Mouse (Mus musculus): ENCODE measurements around the gene Nol4l. TPM values are rescaled to one million over a fixed set of nuclear protein-coding genes. Genes with fewer than 3 reads are reported as not detected.
A peak's percentile ranks its signal among the peaks of the same experiment; 100 is the strongest.
"Not testable (repeated sequence)": the region's sequence is repeated elsewhere in the genome, so short reads cannot be mapped to it uniquely, and the experiment has no call there.

The Nol4l gene
- polyA plus RNA-seq, 1 experiment = 24.3 TPM

DNA sequence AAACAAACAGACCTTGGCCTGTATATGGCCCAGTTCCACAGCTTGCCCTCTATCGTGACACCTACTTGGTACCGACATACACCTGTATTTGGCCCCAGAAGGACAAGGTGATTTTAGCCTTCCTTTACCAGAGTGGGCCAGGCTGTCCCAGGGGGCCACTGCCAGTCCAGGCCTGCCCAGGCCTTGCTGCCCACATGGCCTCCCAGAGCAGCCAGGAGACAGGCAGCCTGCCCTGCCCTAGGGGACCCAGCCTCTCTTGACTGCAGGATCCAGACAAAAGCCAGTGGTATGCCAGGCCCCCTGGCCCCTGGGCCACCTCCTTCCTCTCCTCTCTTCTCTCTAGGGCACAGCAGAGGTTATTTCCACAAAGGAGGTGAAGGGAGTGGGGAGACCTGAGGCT, 21.8 kb downstream of the Nol4l start:
- DNase-seq = no peak
- TF ChIP-seq POLR2A (IDR thresholded peaks at IDR 0.05; ENCODE audit: borderline replicate concordance, insufficient read depth, low read length) = no peak
- no peak for TF ChIP-seq CTCF (IDR thresholded peaks at IDR 0.05; ENCODE audit: borderline replicate concordance, insufficient read depth, low read depth, low read length)
- no peaks in the 10 kb centered on the region for H3K27me3 ChIP-seq (ENCODE audit: control insufficient read depth, insufficient read depth, low read length)
- WGBS = 78% methylated on average over 2 of the region's 2 CpGs
- no peak overlapping the region for H3K4me3 ChIP-seq (replicated peaks; ENCODE audit: insufficient read depth, low read depth, low read length)
- H3K27ac ChIP-seq (ENCODE audit: insufficient read depth, low read length) = no peak overlapping the region
- H3K4me1 ChIP-seq (ENCODE audit: control insufficient read depth, insufficient read depth, low read length) = peaks cover 54% of the 10 kb centered on the region

DNA sequence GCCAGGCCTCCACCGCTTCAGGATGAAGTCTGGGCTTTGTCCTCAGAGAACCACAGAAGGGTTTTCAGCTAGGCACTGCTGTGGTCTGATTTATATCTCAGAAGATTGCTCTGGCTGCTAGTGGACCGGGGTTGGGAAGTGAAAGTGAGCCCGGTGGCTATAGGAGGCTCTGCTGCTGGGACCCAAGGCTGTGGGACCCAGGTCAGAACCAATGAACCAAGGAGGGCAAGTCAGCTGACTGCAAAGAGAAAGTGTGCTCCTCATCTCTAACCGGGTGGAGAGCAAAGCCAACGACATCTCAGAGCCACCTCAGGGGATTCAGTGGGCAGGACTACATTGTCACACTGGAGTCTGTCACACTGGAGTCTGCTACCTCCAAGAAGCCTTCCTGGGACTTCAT, 23.4 kb downstream of the Nol4l start:
- Histone ChIP-seq H3K27ac (ENCODE audit: insufficient read depth, low read length) (no peak overlapping the region), H3K4me1 (ENCODE audit: control insufficient read depth, insufficient read depth, low read length) (peaks cover 39% of the 10 kb centered on the region), H3K27me3 (ENCODE audit: control insufficient read depth, insufficient read depth, low read length) (no peaks in the 10 kb centered on the region), H3K4me3 (replicated peaks; ENCODE audit: insufficient read depth, low read depth, low read length) (no peak overlapping the region)
- WGBS = 90% methylated on average over 5 of the region's 5 CpGs
- no peak for TF ChIP-seq CTCF (IDR thresholded peaks at IDR 0.05; ENCODE audit: borderline replicate concordance, insufficient read depth, low read depth, low read length)
- no peak for TF ChIP-seq POLR2A (IDR thresholded peaks at IDR 0.05; ENCODE audit: borderline replicate concordance, insufficient read depth, low read length)
- no peak for DNase-seq

DNA sequence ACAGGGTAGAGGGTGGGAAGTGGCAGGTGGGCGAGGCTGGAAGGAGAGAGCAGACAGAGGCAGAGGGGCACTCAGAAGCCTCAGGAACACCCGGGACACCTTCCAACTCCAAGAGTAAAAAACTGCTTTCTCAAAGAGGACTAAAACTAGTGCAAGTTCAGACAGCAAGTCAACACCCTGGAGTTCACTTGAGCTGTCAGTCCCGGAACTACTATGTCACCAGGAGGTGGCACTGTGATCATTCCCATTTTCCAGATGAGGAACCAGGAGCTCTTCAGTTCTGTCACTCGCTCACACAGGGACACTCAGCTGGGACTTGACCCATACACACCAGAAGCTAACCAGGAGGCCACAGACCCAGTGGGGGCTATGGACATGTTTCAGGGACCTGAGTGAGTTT, 30.6 kb downstream of the Nol4l start:
- peaks cover 29% of the 10 kb centered on the region for H3K4me1 ChIP-seq (ENCODE audit: control insufficient read depth, insufficient read depth, low read length)
- H3K27me3 ChIP-seq (ENCODE audit: control insufficient read depth, insufficient read depth, low read length) = no peaks in the 10 kb centered on the region
- TF ChIP-seq CTCF (IDR thresholded peaks at IDR 0.05; ENCODE audit: borderline replicate concordance, insufficient read depth, low read depth, low read length) (peak; percentile 63; the same call in 1 of the 2 replicates), POLR2A (IDR thresholded peaks at IDR 0.05; ENCODE audit: borderline replicate concordance, insufficient read depth, low read length) (no peak)
- no peak overlapping the region for H3K4me3 ChIP-seq (replicated peaks; ENCODE audit: insufficient read depth, low read depth, low read length)
- 51% methylated on average over 4 of the region's 4 CpGs for WGBS
- no peak overlapping the region for H3K27ac ChIP-seq (ENCODE audit: insufficient read depth, low read length)
- peak; percentile 55 for DNase-seq

DNA sequence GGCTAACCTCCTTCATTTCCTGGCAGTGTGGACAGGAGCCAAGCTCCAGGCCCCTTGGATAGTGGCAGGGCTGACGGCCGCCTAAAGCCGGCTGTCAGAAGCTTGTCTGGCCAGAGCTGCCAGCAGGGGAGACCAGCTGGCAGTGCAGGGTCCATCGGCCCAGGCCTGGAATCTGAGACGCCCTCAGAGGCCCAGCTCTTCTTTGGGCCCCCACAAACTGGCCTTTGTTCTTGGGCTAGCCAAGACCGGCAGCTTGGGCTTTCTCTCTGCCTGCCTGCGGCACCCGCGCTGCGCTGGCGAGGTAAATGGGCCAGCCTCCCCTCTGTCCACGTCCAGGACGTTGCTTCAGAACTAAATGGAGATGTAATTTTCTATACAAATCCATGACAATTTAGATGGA, 32.9 kb downstream of the Nol4l start:
- no peak overlapping the region for H3K4me3 ChIP-seq (replicated peaks; ENCODE audit: insufficient read depth, low read depth, low read length)
- DNase-seq = peak; percentile 74 to 81
- H3K27me3 ChIP-seq (ENCODE audit: control insufficient read depth, insufficient read depth, low read length) = no peaks in the 10 kb centered on the region
- H3K27ac ChIP-seq (ENCODE audit: insufficient read depth, low read length) = peak overlapping the region; percentile 53
- TF ChIP-seq CTCF (IDR thresholded peaks at IDR 0.05; ENCODE audit: borderline replicate concordance, insufficient read depth, low read depth, low read length) (no peak), POLR2A (IDR thresholded peaks at IDR 0.05; ENCODE audit: borderline replicate concordance, insufficient read depth, low read length) (no peak)
- peaks cover 39% of the 10 kb centered on the region for H3K4me1 ChIP-seq (ENCODE audit: control insufficient read depth, insufficient read depth, low read length)
- WGBS = 4% methylated on average over 13 of the region's 13 CpGs

DNA sequence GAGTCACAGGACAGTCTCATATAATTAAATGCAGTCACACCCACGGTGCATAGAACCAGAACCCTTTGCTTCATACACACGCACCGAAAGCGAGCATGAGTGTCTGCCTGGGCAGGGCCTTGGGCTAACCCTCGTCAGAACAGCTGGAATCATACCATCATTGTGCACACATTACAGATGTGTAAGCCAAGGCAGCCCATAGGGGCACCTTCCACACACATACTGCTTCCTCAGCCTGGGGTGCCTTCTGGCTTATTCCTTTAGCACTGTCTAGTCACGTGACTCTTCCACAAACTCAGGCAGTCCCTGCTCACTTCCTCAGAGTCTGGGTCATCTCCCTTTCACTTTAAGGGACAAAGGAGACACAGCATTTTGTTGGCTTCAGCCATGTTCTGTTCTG, 33.5 kb downstream of the Nol4l start:
- DNase-seq = no peak
- H3K4me1 ChIP-seq (ENCODE audit: control insufficient read depth, insufficient read depth, low read length) = peaks cover 39% of the 10 kb centered on the region
- 70% methylated on average over 6 of the region's 6 CpGs for WGBS
- TF ChIP-seq POLR2A (IDR thresholded peaks at IDR 0.05; ENCODE audit: borderline replicate concordance, insufficient read depth, low read length) (no peak), CTCF (IDR thresholded peaks at IDR 0.05; ENCODE audit: borderline replicate concordance, insufficient read depth, low read depth, low read length) (no peak)
- H3K4me3 ChIP-seq (replicated peaks; ENCODE audit: insufficient read depth, low read depth, low read length) = no peak overlapping the region
- no peaks in the 10 kb centered on the region for H3K27me3 ChIP-seq (ENCODE audit: control insufficient read depth, insufficient read depth, low read length)
- H3K27ac ChIP-seq (ENCODE audit: insufficient read depth, low read length) = peak overlapping the region; percentile 53

DNA sequence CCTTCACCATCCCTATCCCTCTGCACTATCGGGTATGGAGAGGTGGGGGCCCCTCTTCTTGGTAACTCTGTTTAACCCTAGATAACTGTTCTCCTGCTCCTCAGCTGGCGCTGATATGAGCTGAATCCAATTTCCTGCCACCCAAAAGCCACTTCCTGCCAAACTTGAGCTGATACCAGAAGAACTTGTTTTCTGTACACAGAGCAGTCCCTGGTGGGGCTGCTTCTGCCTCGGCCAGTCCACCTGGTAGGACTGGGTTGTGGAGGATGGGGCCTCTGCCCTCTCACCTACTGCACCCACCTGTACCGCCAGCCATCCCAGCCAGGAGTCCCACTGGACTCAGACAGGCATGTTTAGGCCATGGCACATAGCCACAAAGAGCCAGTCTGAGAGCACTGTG, 34.0 kb downstream of the Nol4l start:
- Histone ChIP-seq H3K27ac (ENCODE audit: insufficient read depth, low read length) (no peak overlapping the region; the same call in 1 of the 2 replicates), H3K4me1 (ENCODE audit: control insufficient read depth, insufficient read depth, low read length) (peaks cover 39% of the 10 kb centered on the region), H3K4me3 (replicated peaks; ENCODE audit: insufficient read depth, low read depth, low read length) (no peak overlapping the region), H3K27me3 (ENCODE audit: control insufficient read depth, insufficient read depth, low read length) (no peaks in the 10 kb centered on the region)
- TF ChIP-seq POLR2A (IDR thresholded peaks at IDR 0.05; ENCODE audit: borderline replicate concordance, insufficient read depth, low read length) (no peak), CTCF (IDR thresholded peaks at IDR 0.05; ENCODE audit: borderline replicate concordance, insufficient read depth, low read depth, low read length) (no peak)
- WGBS = 69% methylated on average over 4 of the region's 4 CpGs
- DNase-seq = peak in 1 of 2 experiments; percentile 28

DNA sequence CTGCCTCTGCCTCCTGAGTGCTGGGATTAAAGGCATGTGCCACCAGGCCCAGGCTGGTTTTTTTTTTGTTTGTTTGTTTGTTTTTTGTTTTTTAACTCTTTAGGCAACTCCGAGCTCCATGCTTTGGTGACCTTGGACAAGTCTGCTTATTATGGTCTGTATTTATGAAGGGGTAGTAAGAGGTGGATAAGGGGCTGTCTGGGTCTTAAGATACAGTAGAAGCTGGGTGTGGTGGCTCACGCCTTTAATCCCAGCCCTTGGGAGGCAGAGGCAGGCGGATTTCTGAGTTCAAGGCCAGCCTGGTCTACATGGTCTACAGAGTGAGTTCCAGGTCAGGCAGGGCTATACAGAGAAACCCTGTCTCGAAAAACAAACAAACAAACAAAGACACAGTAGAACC, 34.4 kb downstream of the Nol4l start:
- peaks cover 39% of the 10 kb centered on the region for H3K4me1 ChIP-seq (ENCODE audit: control insufficient read depth, insufficient read depth, low read length)
- H3K4me3 ChIP-seq (replicated peaks; ENCODE audit: insufficient read depth, low read depth, low read length); H3K27ac ChIP-seq (ENCODE audit: insufficient read depth, low read length); DNase-seq; H3K27me3 ChIP-seq (ENCODE audit: control insufficient read depth, insufficient read depth, low read length): not testable (repeated sequence)
- WGBS = 96% methylated on average over 4 of the region's 4 CpGs

DNA sequence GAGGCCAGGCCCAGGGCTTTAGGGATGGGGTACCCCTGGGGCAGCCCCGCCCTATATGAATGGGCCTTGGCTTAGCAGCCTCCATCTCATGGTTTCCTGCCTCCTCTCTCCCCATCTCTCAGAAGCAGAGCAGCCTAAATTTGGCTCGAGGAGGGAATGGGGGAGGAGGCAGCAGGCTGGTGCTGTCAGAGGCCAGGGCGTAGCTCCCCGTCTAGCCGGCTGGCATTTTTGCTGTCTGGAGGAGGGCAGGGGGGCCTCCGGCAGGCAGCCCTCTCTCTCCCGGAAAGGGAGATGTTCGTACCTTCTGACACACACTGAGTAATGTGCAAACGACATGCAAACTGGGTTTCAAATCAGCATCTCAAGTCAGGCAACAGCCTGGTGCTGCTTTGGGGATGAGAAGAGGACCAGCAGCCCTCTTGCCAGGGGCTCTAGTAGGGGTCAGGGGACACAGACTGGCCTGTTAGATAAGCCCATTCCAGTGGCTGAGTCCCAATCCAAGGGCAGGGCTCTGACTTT, 35.4 kb downstream of the Nol4l start:
- Histone ChIP-seq H3K4me1 (ENCODE audit: control insufficient read depth, insufficient read depth, low read length) (peaks cover 39% of the 10 kb centered on the region), H3K4me3 (replicated peaks; ENCODE audit: insufficient read depth, low read depth, low read length) (no peak overlapping the region), H3K27ac (ENCODE audit: insufficient read depth, low read length) (peak overlapping the region; percentile 88), H3K27me3 (ENCODE audit: control insufficient read depth, insufficient read depth, low read length) (no peaks in the 10 kb centered on the region)
- peak; percentile 72 to 76 for DNase-seq
- no peak for TF ChIP-seq CTCF (IDR thresholded peaks at IDR 0.05; ENCODE audit: borderline replicate concordance, insufficient read depth, low read depth, low read length)
- TF ChIP-seq POLR2A (IDR thresholded peaks at IDR 0.05; ENCODE audit: borderline replicate concordance, insufficient read depth, low read length) = no peak
- WGBS = 11% methylated on average over 9 of the region's 9 CpGs

Measured in cerebellum, adult 2 months (tissue).